Mouse (Mus musculus) adrenal gland, adult 8-10 months (tissue): Measurements from ENCODE around the gene Plac8. TPM values are rescaled to one million over a fixed set of nuclear protein-coding genes. Genes with fewer than 3 reads are reported as not detected.

Experiments
- DNase-seq: peaks from one replicate; pipeline ENCODE4 v3.0.0; 2022
- total RNA-seq, 4 experiments: library from RNA; stranded (reverse); gene quantifications; 2 replicates each; pipeline ENCODE4 v1.2.4; 2022

Gene Plac8
- total RNA-seq = 10 to 100 TPM in 2 of 4 experiments, 1 to 10 TPM in 2; 7.7 to 12.0 (median 10.2) TPM

GRCm38 (mm10) chr5:100572069-100572468, at the start of gene Plac8:
Gene Plac8 (minus strand): TSS chr5:100572245.
- DNase-seq = no peak

- DNase-seq = no peak
Measured at GRCm38 (mm10) chr5:100620952-100621351, 48.9 kb upstream of the Plac8 start.

GRCm38 (mm10) chr5:100619586-100620275, 47.7 kb upstream of the Plac8 start:
- no peak for DNase-seq

GRCm38 (mm10) chr5:100613896-100614768, 42.1 kb upstream of the Plac8 start:
- DNase-seq = no peak

- DNase-seq = no peak
Measured at GRCm38 (mm10) chr5:100607868-100608267, 35.8 kb upstream of the Plac8 start.

- DNase-seq = no peak
Measured at GRCm38 (mm10) chr5:100607090-100607762, 35.2 kb upstream of the Plac8 start.

GRCm38 (mm10) chr5:100605828-100606229, 33.8 kb upstream of the Plac8 start:
- no peak for DNase-seq

- no peak for DNase-seq
Measured at GRCm38 (mm10) chr5:100604061-100604460, 32.0 kb upstream of the Plac8 start.

- DNase-seq = no peak
Measured at GRCm38 (mm10) chr5:100601864-100602263, 29.8 kb upstream of the Plac8 start.

- DNase-seq = no peak
Measured at GRCm38 (mm10) chr5:100598961-100599463, 27.0 kb upstream of the Plac8 start.

- DNase-seq = no peak
Measured at GRCm38 (mm10) chr5:100597886-100598485, 25.9 kb upstream of the Plac8 start.

- DNase-seq = no peak
Measured at GRCm38 (mm10) chr5:100595999-100596398, 24.0 kb upstream of the Plac8 start.

GRCm38 (mm10) chr5:100594803-100595467, 22.9 kb upstream of the Plac8 start:
- DNase-seq = no peak

- DNase-seq = no peak
Measured at GRCm38 (mm10) chr5:100590505-100590904, 18.5 kb upstream of the Plac8 start.

- no peak for DNase-seq
Measured at GRCm38 (mm10) chr5:100587626-100588025, 15.6 kb upstream of the Plac8 start.

GRCm38 (mm10) chr5:100587136-100587535, 15.1 kb upstream of the Plac8 start:
- DNase-seq = no peak

- DNase-seq = no peak
Measured at GRCm38 (mm10) chr5:100585657-100586056, 13.6 kb upstream of the Plac8 start.

- no peak for DNase-seq
Measured at GRCm38 (mm10) chr5:100585206-100585644, 13.2 kb upstream of the Plac8 start.

GRCm38 (mm10) chr5:100583066-100583465, 11.0 kb upstream of the Plac8 start:
- DNase-seq = no peak

GRCm38 (mm10) chr5:100582435-100582826, 10.4 kb upstream of the Plac8 start:
- no peak for DNase-seq

- no peak for DNase-seq
Measured at GRCm38 (mm10) chr5:100581622-100582434, 9.8 kb upstream of the Plac8 start.
